Mouse (Mus musculus) forebrain, postnatal 0 days (tissue): ENCODE measurements around the gene Hoxa5. TPM values are rescaled to one million over a fixed set of nuclear protein-coding genes. Genes with fewer than 3 reads are reported as not detected.

Experiments
- ATAC-seq: fragments of 200-750 bp; cut with Nextera tagmentation; 2 replicates; pipeline ENCODE4 v1.8.0; 2017; ENCODE audit warnings: mild to moderate bottlenecking, moderate library complexity
- DNase-seq: peaks from one replicate; pipeline ENCODE4 v3.0.0-alpha.2; 2015
- H3K27ac ChIP-seq: fragments of 300-500 bp; sonication (generic); 2 replicates; pipeline ENCODE4 v1.5.1; 2014; ENCODE audit warnings: low read depth, mild to moderate bottlenecking, antibody characterized with exemption, low read length, moderate library complexity, mixed read lengths
- H3K27me3 ChIP-seq: fragments of 300-500 bp; sonication (generic); 2 replicates; pipeline ENCODE4 v1.6.1; 2014; ENCODE audit warnings: mild to moderate bottlenecking, low read length, mixed read lengths; ENCODE audit not compliant: insufficient read depth
- H3K36me3 ChIP-seq: fragments of 300-500 bp; sonication (generic); 2 replicates; pipeline ENCODE4 v1.6.1; 2014; ENCODE audit warnings: mild to moderate bottlenecking, moderate library complexity; ENCODE audit not compliant: insufficient read depth
- H3K4me1 ChIP-seq: fragments of 300-500 bp; sonication (generic); 2 replicates; pipeline ENCODE4 v1.6.1; 2014; ENCODE audit warnings: antibody characterized with exemption; ENCODE audit not compliant: insufficient read depth
- H3K4me2 ChIP-seq: fragments of 300-500 bp; sonication (generic); 2 replicates; pipeline ENCODE4 v1.6.1; 2014; ENCODE audit warnings: low read depth, mild to moderate bottlenecking, moderate library complexity
- H3K4me3 ChIP-seq: fragments of 300-500 bp; sonication (generic); 2 replicates; pipeline ENCODE4 v1.5.1; 2014; ENCODE audit warnings: low read depth, low read length, mixed read lengths
- H3K9ac ChIP-seq: fragments of 300-500 bp; sonication (generic); 2 replicates; pipeline ENCODE4 v1.6.1; 2014; ENCODE audit warnings: mild to moderate bottlenecking
- H3K9me3 ChIP-seq: fragments of 300-500 bp; sonication (generic); 2 replicates; pipeline ENCODE4 v1.6.1; 2016; ENCODE audit warnings: low read length
- CTCF ChIP-seq: sonication (generic); IDR thresholded peaks from 2 replicates; pipeline ENCODE4 v1.5.1; 2016; ENCODE audit warnings: antibody characterized with exemption, control low read depth, low read depth
- WGBS: fragments of 180-500 bp; shearing (Covaris S2); extraction: QIAGEN DNeasy Blood & Tissue Kit; methylation state at CpG from one replicate; pipeline ENCODE4 v1.1.7; 2014; 5-methylcytosine and 5-hydroxymethylcytosine counted together
- microRNA counts: library from miRNA; unstranded; fragments of <30 nt; microRNA quantifications from one replicate; lab custom pipeline; 2015
- microRNA-seq, 2 experiments: library from miRNA; unstranded; fragments of <30 nt; microRNA quantifications; one replicate each; pipeline ENCODE4; 2016
- polyA plus RNA-seq: library from polyadenylated mRNA; unstranded; fragments of >200 nt; fragmentation: Nextera tagmentation; extraction: Ambion mirVana; gene quantifications from 2 replicates; pipeline ENCODE4 v1.2.1, GENCODE M21; 2015
- total RNA-seq: library from RNA; depleted of rRNA; stranded (reverse); fragments of >200 nt; gene quantifications from 2 replicates; pipeline ENCODE4 v1.2.3, GENCODE M21; 2014; rRNA removed

The Hoxa5 gene
- total and polyA plus RNA-seq, 2 experiments from 2014 or later = not detected

GRCm38 (mm10) chr6:52152226-52153193 is 51.9 kb downstream of the Hoxa5 start:
- Histone ChIP-seq H3K36me3 (no peaks in the 10 kb centered on the region), H3K4me1 (no peaks in the 10 kb centered on the region), H3K9me3 (no peaks in the 10 kb centered on the region), H3K4me3 (no peak overlapping the region), H3K27ac (no peak overlapping the region), H3K4me2 (no peak overlapping the region), H3K9ac (no peak overlapping the region), H3K27me3 (peaks cover 87% of the 10 kb centered on the region)
- no peak for ATAC-seq
- no peak for TF ChIP-seq CTCF
- no peak for DNase-seq
- 3% methylated on average over 16 of the region's 16 CpGs for WGBS

MicroRNA genes within 50 kb of the gene (microRNA counts, 519-probe panel; counts per million panel counts)
- 1,211 counts per million, percentile 8 among the panel's probes with 10 or more counts for microRNA mmu-miR-196b (lab: Ali Mortazavi, UCI)

Small RNA genes within 50 kb of the gene (microRNA-seq; reads per million reads assigned to microRNA genes)
- gene Mir196b = 1.9 to 11.3 reads per million in 2 experiments

Other genes with a start within 250 kb of the Hoxa5 start
- gene Skap2, start 192.0 kb downstream of the Hoxa5 start, total RNA-seq = 4.7 and 5.1 TPM in 2 replicates
- gene Skap2, start 192.0 kb downstream of the Hoxa5 start, polyA plus RNA-seq = 6.2 and 6.6 TPM in 2 replicates
- 0.10 TPM in 1 of 2 replicates, not detected in the other for gene Hoxa1, start 46.3 kb downstream of the Hoxa5 start, total RNA-seq
- gene Hoxa1, start 46.3 kb downstream of the Hoxa5 start, polyA plus RNA-seq = not detected in 2 replicates
- not detected in 2 replicates for gene Hoxa2, start 39.8 kb downstream of the Hoxa5 start, total RNA-seq
- gene Hoxa2, start 39.8 kb downstream of the Hoxa5 start, polyA plus RNA-seq = not detected in 2 replicates
- not detected in 2 replicates for gene 5730596B20Rik, start 27.1 kb downstream of the Hoxa5 start, total RNA-seq
- gene 5730596B20Rik, start 27.1 kb downstream of the Hoxa5 start, polyA plus RNA-seq = not detected in 2 replicates
- not detected in 2 replicates for gene Hoxa4, start 12.8 kb downstream of the Hoxa5 start, total RNA-seq
- gene Hoxa4, start 12.8 kb downstream of the Hoxa5 start, polyA plus RNA-seq = not detected in 2 replicates
- not detected in 2 replicates for gene Hoxa6, start 4.1 kb upstream of the Hoxa5 start, total RNA-seq
- not detected in 2 replicates for gene Hoxa6, start 4.1 kb upstream of the Hoxa5 start, polyA plus RNA-seq
- gene Hoxa3, start 8.7 kb upstream of the Hoxa5 start, total RNA-seq = 0.23 TPM in 1 of 2 replicates, not detected in the other
- gene Hoxa3, start 8.7 kb upstream of the Hoxa5 start, polyA plus RNA-seq = not detected in 2 replicates
- not detected in 2 replicates for gene Gm28308, start 8.8 kb upstream of the Hoxa5 start, total RNA-seq
- gene Gm28308, start 8.8 kb upstream of the Hoxa5 start, polyA plus RNA-seq = not detected in 2 replicates
- not detected in 2 replicates for gene Hoxa7, start 17.3 kb upstream of the Hoxa5 start, total RNA-seq
- gene Hoxa7, start 17.3 kb upstream of the Hoxa5 start, polyA plus RNA-seq = not detected in 2 replicates
- gene Hoxa9, start 26.5 kb upstream of the Hoxa5 start, total RNA-seq = not detected in 2 replicates
- not detected in 2 replicates for gene Hoxa9, start 26.5 kb upstream of the Hoxa5 start, polyA plus RNA-seq
- gene Hoxa10, start 36.3 kb upstream of the Hoxa5 start, total RNA-seq = not detected in 2 replicates
- not detected in 2 replicates for gene Hoxa10, start 36.3 kb upstream of the Hoxa5 start, polyA plus RNA-seq
- gene Hoxa11, start 41.2 kb upstream of the Hoxa5 start, total RNA-seq = not detected in 2 replicates
- not detected in 2 replicates for gene Hoxa11, start 41.2 kb upstream of the Hoxa5 start, polyA plus RNA-seq
- not detected in 2 replicates for gene Hoxa13, start 56.3 kb upstream of the Hoxa5 start, total RNA-seq
- not detected in 2 replicates for gene Hoxa13, start 56.3 kb upstream of the Hoxa5 start, polyA plus RNA-seq
- not detected in 2 replicates for gene Evx1, start 108.9 kb upstream of the Hoxa5 start, total RNA-seq
- gene Evx1, start 108.9 kb upstream of the Hoxa5 start, polyA plus RNA-seq = not detected in 2 replicates